Mouse (Mus musculus) ovary, postnatal 14 days (tissue): ENCODE results near the gene Macc1.

Source experiments
- DNase-seq: peaks from one replicate; pipeline ENCODE4 v3.0.0; 2022; ENCODE audit warnings: low spot score

Macc1 gene

DNA sequence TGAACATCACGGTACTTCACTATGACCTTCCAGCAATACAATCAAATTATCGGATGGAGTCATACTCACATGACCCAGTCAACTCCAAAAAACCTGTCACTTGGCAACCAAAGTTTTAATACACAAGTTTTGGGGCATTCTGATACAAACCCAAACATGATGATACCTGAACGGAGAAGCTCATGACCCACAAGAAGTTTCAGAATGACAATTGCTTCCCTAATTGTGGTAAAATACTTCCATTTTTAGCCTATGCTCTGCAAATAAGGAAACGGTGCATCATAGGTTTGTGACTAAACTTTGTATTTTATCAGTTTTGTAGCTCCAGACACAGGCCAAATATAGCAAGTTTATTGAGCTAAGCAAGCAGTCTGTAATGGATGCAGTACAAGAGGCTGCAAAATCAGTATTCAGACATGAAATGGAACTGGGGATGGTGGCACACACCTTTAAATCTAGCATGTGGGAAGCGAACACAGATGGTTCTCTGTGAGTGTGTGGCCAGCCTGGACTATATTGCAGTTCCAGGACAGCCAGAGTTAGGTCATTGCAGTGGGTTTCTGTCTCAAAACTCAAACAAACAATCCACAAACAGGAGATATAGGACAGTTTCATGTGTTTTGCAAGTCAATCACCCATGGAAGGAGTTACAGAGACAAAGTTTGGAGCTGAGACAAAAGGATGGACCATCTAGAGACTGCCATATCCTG lies 170.0 kb downstream of the Macc1 start:
- DNase-seq: no peak

DNA sequence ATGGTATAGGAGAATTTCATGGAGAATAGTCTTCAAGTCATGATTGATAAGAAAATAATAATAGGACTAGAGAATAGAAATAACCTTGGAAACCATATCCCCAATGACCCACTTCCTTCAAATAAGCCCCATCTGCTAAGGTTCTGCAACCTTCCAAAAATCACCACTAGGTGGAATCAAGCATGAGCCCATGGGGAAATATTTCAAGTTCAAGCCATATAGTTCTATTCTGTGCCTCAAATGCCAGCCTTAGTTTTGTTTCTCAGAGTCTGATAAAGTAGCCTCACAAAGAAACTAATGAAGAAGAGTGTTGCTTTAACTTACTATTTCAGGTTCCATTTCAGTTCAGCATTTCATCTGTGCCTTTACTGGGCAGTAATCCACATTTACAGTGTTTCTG lies 197.1 kb downstream of the Macc1 start:
- no peak for DNase-seq
